Mouse (Mus musculus) layer of hippocampus, postnatal 10 days (tissue): ENCODE data around the gene Rfx3. TPM values are rescaled to one million over a fixed set of nuclear protein-coding genes. Genes with fewer than 3 reads are reported as not detected.
A peak's percentile ranks its signal among the peaks of the same experiment; 100 is the strongest.

ENCODE experiments used
- DNase-seq, 2 experiments: peaks; one replicate each; pipeline ENCODE4 v3.0.0; 2021; ENCODE audit warnings: low spot score in 2 of 2
- long read RNA-seq: library from polyadenylated mRNA; stranded (forward); transcript quantifications from one replicate; pipeline ENCODE4 v2.0.0, GENCODE M21; 2023
- total RNA-seq, 2 experiments: library from RNA; stranded (reverse); gene quantifications; 2 replicates each; pipeline ENCODE4 v1.2.3; 2021

Rfx3 gene
- total RNA-seq: 10 to 100 TPM; 83.1 to 91.1 TPM
- long read RNA-seq, partial matches to known transcripts: 0 of 6 reads
- long read RNA-seq, other reads (novel, unspliced or antisense): 6 of 6 reads

- peak; percentile 60 to 66 for DNase-seq
Measured at GRCm38 (mm10) chr19:28010471-28011395, at the start of gene Rfx3. TSS of gene Rfx3 (minus strand) at chr19:28011166.

GRCm38 (mm10) chr19:28052058-28052457, 41.1 kb upstream of the Rfx3 start:
- no peak for DNase-seq

- DNase-seq: no peak
Measured at GRCm38 (mm10) chr19:28051571-28051970, 40.6 kb upstream of the Rfx3 start.

- no peak for DNase-seq
Measured at GRCm38 (mm10) chr19:28049280-28049679, 38.3 kb upstream of the Rfx3 start.

- no peak for DNase-seq
Measured at GRCm38 (mm10) chr19:28046806-28047205, 35.8 kb upstream of the Rfx3 start.

GRCm38 (mm10) chr19:28044950-28045349, 34.0 kb upstream of the Rfx3 start:
- DNase-seq: peak in 1 of 2 experiments; percentile 9

- peak; percentile 78 to 83 for DNase-seq
Measured at GRCm38 (mm10) chr19:28011718-28012499, 943 bp upstream of the Rfx3 start.

- DNase-seq: peak; percentile 96 to 97
Measured at GRCm38 (mm10) chr19:28011396-28011717, 391 bp upstream of the Rfx3 start.

GRCm38 (mm10) chr19:28009587-28010281, 1.2 kb downstream of the Rfx3 start:
- peak; percentile 32 to 39 for DNase-seq

- DNase-seq: no peak
Measured at GRCm38 (mm10) chr19:28004190-28004589, 6.8 kb downstream of the Rfx3 start.

- DNase-seq: no peak
Measured at GRCm38 (mm10) chr19:28003474-28003873, 7.5 kb downstream of the Rfx3 start.

- no peak for DNase-seq
Measured at GRCm38 (mm10) chr19:28002708-28003107, 8.3 kb downstream of the Rfx3 start.

GRCm38 (mm10) chr19:27992800-27993199, 18.2 kb downstream of the Rfx3 start:
- DNase-seq: no peak

GRCm38 (mm10) chr19:27988746-27989145, 22.2 kb downstream of the Rfx3 start:
- no peak for DNase-seq

GRCm38 (mm10) chr19:27967590-27967989, 43.4 kb downstream of the Rfx3 start:
- no peak for DNase-seq

- no peak for DNase-seq
Measured at GRCm38 (mm10) chr19:27961271-27961670, 49.7 kb downstream of the Rfx3 start.

GRCm38 (mm10) chr19:27935453-27935852, 75.5 kb downstream of the Rfx3 start:
- no peak for DNase-seq

- no peak for DNase-seq
Measured at GRCm38 (mm10) chr19:27931136-27931535, 79.8 kb downstream of the Rfx3 start.

- no peak for DNase-seq
Measured at GRCm38 (mm10) chr19:27926378-27926777, 84.6 kb downstream of the Rfx3 start.

- DNase-seq: peak in 1 of 2 experiments; percentile 27
Measured at GRCm38 (mm10) chr19:27919040-27919439, 91.9 kb downstream of the Rfx3 start.

GRCm38 (mm10) chr19:27916446-27916845, 94.5 kb downstream of the Rfx3 start:
- no peak for DNase-seq
